Mouse (Mus musculus): ENCODE measurements around the gene Cask.

DNA sequence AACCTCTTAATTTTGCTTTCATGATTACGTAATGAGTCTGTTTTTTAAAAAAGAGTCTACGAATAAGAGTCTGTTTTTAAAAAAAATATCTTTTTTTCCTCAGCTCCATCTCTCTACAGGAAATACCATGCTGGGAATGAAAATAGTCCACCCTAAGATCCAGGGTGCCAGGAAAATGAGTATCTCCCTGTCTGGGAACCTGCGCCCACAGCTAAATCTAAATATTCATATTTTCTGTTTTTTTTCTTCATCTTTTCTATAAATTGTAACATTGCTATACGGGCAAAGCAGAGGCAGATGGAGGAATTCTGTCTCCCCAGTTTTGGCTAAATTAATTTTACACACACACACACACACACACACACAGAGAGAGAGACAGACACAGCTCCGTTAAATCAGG, 337.3 kb downstream of the Cask start:
- TF ChIP-seq POLR2A (IDR thresholded peaks at IDR 0.05; ENCODE audit: insufficient read depth, low read length) = no peak
- no peak for TF ChIP-seq CTCF (IDR thresholded peaks at IDR 0.05; ENCODE audit: low read depth, low read length)
- TF ChIP-seq EP300 (IDR thresholded peaks at IDR 0.05; ENCODE audit: insufficient read depth, low read depth, low read length) = no peak
